Mouse (Mus musculus) liver, embryonic 16.5 days (tissue): ENCODE measurements at regions not wholly inside any gene's neighbourhood (a gene's known extent, or its start where the extent isn't known, plus 50 kb on each side); places are given as distances from the start of the nearest gene placed in this dataset.

Experiments used
- ATAC-seq: fragments of 200-750 bp; cut with Nextera tagmentation; 2 replicates; pipeline ENCODE4 v1.8.0; 2017; ENCODE audit warnings: low read depth, mild to moderate bottlenecking, moderate number of reproducible peaks, moderate library complexity
- H3K27ac ChIP-seq: fragments of 300-500 bp; sonication (generic); 2 replicates; pipeline ENCODE4 v1.5.1; 2014; ENCODE audit warnings: mild to moderate bottlenecking, low read length
- H3K27me3 ChIP-seq: fragments of 300-500 bp; sonication (generic); 2 replicates; pipeline ENCODE4 v1.6.1; 2014; ENCODE audit warnings: low read depth, low read length, mixed read lengths; ENCODE audit not compliant: control insufficient read depth, insufficient read depth
- H3K36me3 ChIP-seq: fragments of 300-500 bp; sonication (generic); 2 replicates; pipeline ENCODE4 v1.6.1; 2014; ENCODE audit warnings: mild to moderate bottlenecking; ENCODE audit not compliant: control insufficient read depth, insufficient read depth
- H3K4me1 ChIP-seq: fragments of 300-500 bp; sonication (generic); 2 replicates; pipeline ENCODE4 v1.6.1; 2014; ENCODE audit warnings: low read depth, low read length, mixed read lengths; ENCODE audit not compliant: control insufficient read depth
- H3K4me2 ChIP-seq: fragments of 300-500 bp; sonication (generic); 2 replicates; pipeline ENCODE4 v1.6.1; 2014; ENCODE audit warnings: low read depth, low read length, mixed read lengths
- H3K4me3 ChIP-seq: fragments of 300-500 bp; sonication (generic); 2 replicates; pipeline ENCODE4 v1.5.1; 2014; ENCODE audit warnings: low read depth, mild to moderate bottlenecking, low read length
- H3K9ac ChIP-seq: fragments of 300-500 bp; sonication (generic); 2 replicates; pipeline ENCODE4 v1.6.1; 2014; ENCODE audit warnings: low read depth, low read length
- H3K9me3 ChIP-seq: fragments of 300-500 bp; sonication (generic); replicated peaks from 2 replicates; pipeline ENCODE4 v1.6.1; 2016; ENCODE audit warnings: low read length; ENCODE audit not compliant: control insufficient read depth
- WGBS: fragments of 180-500 bp; shearing (Covaris S2); extraction: QIAGEN DNeasy Blood & Tissue Kit; methylation state at CpG from one replicate; pipeline ENCODE4 v1.1.7; 2014; ENCODE audit not compliant: insufficient replicate concordance; 5-methylcytosine and 5-hydroxymethylcytosine counted together

DNA sequence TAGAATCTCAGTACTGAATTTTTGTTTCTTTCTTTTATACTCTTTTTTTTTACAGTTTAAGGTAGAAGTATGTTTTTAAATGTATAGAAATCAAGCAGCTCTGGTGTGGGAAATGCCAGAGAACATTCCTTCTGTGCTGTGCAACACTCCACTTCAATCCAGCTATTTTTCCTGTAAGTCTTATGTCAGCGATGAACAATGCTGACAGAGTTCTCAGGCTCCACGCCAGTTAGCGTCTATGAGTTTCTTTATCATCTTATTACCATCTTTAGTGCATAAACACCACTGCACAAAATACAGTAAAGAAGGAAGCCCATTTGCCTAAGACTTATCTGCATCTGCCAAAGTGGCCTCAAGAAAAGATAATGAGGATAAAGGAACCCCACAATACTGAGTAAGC, 223.0 kb upstream of the Rsrc1 start:
- Histone ChIP-seq H3K4me3 (no peak overlapping the region), H3K4me1 (no peaks in the 10 kb centered on the region), H3K36me3 (no peaks in the 10 kb centered on the region), H3K9ac (no peak overlapping the region), H3K9me3 (no peaks in the 10 kb centered on the region), H3K4me2 (no peak overlapping the region), H3K27me3 (no peaks in the 10 kb centered on the region), H3K27ac (no peak overlapping the region)
- no peak for ATAC-seq
- 45% methylated on average over 3 of the region's 3 CpGs for WGBS

- H3K9me3 ChIP-seq = no peaks in the 10 kb centered on the region
- no peak for ATAC-seq
- H3K27ac ChIP-seq = no peak overlapping the region
- no peak overlapping the region for H3K4me2 ChIP-seq
- no peaks in the 10 kb centered on the region for H3K36me3 ChIP-seq
- no peaks in the 10 kb centered on the region for H3K4me1 ChIP-seq
- H3K27me3 ChIP-seq = no peaks in the 10 kb centered on the region
- 67% methylated on average over 4 of the region's 4 CpGs for WGBS
- H3K9ac ChIP-seq = no peak overlapping the region
- no peak overlapping the region for H3K4me3 ChIP-seq
Observed at GRCm38 (mm10) chr3:66759841-66760240, 221.3 kb upstream of the Rsrc1 start.

DNA sequence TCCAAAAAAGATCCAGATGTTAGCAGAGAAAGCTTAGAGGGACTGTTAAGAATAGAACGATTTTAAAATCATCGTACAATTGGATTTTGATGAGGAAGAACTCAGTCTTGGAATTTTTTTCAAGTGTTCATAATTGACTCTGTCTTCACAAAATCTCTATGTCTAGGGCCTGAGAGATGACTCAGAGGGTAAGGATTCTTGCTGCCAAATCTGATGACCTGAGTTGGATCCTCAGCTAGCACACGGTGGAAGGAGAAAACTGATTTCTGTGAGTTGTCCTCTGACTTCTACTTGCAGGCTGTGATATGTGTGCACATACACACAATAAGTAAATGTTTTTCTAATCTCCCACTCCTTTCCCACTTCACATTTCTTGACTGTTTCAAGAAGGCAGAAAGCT, 218.7 kb upstream of the Rsrc1 start:
- H3K36me3 ChIP-seq = no peaks in the 10 kb centered on the region
- WGBS = 67% methylated on average over 3 of the region's 3 CpGs
- no peaks in the 10 kb centered on the region for H3K27me3 ChIP-seq
- no peak overlapping the region for H3K4me2 ChIP-seq
- no peaks in the 10 kb centered on the region for H3K4me1 ChIP-seq
- H3K4me3 ChIP-seq = no peak overlapping the region
- H3K27ac ChIP-seq = no peak overlapping the region
- ATAC-seq = no peak
- H3K9me3 ChIP-seq = no peaks in the 10 kb centered on the region
- H3K9ac ChIP-seq = no peak overlapping the region

DNA sequence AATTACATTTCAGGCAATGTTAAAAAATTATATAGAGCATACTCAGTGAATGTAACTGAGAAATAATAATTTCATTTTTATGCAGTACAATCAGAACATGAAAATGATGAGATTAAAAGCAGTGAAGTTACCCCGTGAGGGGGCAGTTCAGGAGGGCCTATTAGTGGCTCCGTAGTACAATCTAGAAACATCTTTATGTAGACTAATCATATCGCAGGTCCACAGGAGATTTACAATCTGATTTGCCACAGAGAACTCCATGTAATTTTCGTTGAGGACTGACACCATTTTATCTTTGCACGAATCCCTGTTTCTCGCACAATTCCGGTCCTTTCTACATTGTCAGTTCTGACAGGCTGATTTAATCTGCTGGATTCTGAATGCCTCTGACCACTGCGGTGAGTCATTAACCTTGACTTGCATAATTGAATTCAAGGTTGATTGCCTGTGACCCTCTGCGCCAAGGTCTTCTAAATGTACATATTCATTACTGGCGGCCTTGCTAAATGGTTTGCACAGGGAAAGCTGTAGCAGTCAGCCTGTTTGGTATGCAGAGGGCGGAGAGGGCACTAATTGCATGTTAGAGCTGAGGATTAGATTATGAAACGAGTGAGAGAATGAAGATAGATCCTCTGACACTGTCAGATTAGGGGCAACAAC, 183.7 kb upstream of the Rsrc1 start:
- no peaks in the 10 kb centered on the region for H3K4me1 ChIP-seq
- H3K4me2 ChIP-seq = no peak overlapping the region
- no peaks in the 10 kb centered on the region for H3K36me3 ChIP-seq
- ATAC-seq = no peak
- H3K27me3 ChIP-seq = no peaks in the 10 kb centered on the region
- no peak overlapping the region for H3K27ac ChIP-seq
- WGBS = 63% methylated on average over 12 of the region's 12 CpGs
- no peak overlapping the region for H3K4me3 ChIP-seq
- no peak overlapping the region for H3K9ac ChIP-seq
- no peaks in the 10 kb centered on the region for H3K9me3 ChIP-seq

- Histone ChIP-seq H3K4me3 (no peak overlapping the region), H3K27me3 (no peaks in the 10 kb centered on the region), H3K9me3 (no peaks in the 10 kb centered on the region), H3K4me2 (no peak overlapping the region), H3K9ac (no peak overlapping the region), H3K4me1 (no peaks in the 10 kb centered on the region), H3K36me3 (no peaks in the 10 kb centered on the region), H3K27ac (no peak overlapping the region)
- no peak for ATAC-seq
- 53% methylated on average over 5 of the region's 5 CpGs for WGBS
Observed at GRCm38 (mm10) chr3:66798292-66798691, 182.9 kb upstream of the Rsrc1 start.

- H3K9ac ChIP-seq = no peak overlapping the region
- no peak overlapping the region for H3K27ac ChIP-seq
- no peaks in the 10 kb centered on the region for H3K27me3 ChIP-seq
- H3K36me3 ChIP-seq = no peaks in the 10 kb centered on the region
- no peak for ATAC-seq
- WGBS = 87% methylated on average over 5 of the region's 5 CpGs
- no peak overlapping the region for H3K4me2 ChIP-seq
- no peaks in the 10 kb centered on the region for H3K4me1 ChIP-seq
- no peaks in the 10 kb centered on the region for H3K9me3 ChIP-seq
- no peak overlapping the region for H3K4me3 ChIP-seq
Observed at GRCm38 (mm10) chr3:66802538-66802937, 178.7 kb upstream of the Rsrc1 start.

GRCm38 (mm10) chr3:66806176-66806575, 175.0 kb upstream of the Rsrc1 start:
- H3K4me3 ChIP-seq = no peak overlapping the region
- no peak overlapping the region for H3K9ac ChIP-seq
- WGBS = 0% methylated on average over 1 of the region's 1 CpGs
- no peaks in the 10 kb centered on the region for H3K9me3 ChIP-seq
- no peaks in the 10 kb centered on the region for H3K4me1 ChIP-seq
- no peak overlapping the region for H3K4me2 ChIP-seq
- H3K36me3 ChIP-seq = no peaks in the 10 kb centered on the region
- no peak overlapping the region for H3K27ac ChIP-seq
- no peaks in the 10 kb centered on the region for H3K27me3 ChIP-seq
- ATAC-seq = no peak

DNA sequence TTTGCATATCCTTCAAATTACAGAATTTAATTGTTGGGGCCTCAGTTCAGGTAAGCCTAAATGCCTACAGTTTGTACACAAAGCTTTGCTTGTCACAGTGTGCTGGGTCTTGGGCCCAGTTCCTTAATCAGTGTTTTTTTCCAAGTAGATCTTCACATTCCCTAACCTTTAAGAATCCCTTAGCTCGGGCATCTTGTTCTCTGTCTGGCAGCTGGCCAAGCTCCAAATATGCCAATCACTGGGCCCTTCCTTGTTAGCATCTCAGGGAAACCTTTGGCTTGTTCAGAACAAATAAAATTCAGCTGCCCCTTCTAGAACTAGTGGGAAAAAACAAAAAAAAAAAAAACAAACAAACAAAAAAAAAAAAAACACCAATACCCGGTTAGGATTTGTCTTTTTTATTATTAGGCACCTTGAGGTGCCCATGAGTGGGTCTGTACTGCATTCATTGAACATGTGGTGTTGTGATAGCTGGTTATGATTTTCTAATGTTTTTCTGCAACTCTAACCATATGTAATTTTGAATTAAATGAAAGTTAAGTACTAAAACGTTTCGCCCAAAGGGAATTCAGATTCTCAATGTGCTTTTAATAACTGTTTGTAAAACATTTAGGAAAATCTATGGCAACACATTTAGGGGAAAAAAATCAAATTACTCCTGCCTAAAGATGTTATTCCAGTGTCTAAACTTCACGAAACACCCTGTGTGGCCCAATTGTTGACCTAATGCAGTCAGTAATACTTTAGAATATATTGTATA, 168.3 kb upstream of the Rsrc1 start:
- Histone ChIP-seq H3K27me3 (no peaks in the 10 kb centered on the region), H3K9ac (no peak overlapping the region), H3K36me3 (no peaks in the 10 kb centered on the region), H3K4me2 (no peak overlapping the region), H3K9me3 (no peaks in the 10 kb centered on the region), H3K4me1 (no peaks in the 10 kb centered on the region), H3K4me3 (no peak overlapping the region), H3K27ac (no peak overlapping the region)
- 55% methylated on average over 5 of the region's 5 CpGs for WGBS
- ATAC-seq = no peak

- H3K27me3 ChIP-seq = no peaks in the 10 kb centered on the region
- ATAC-seq = no peak
- H3K4me2 ChIP-seq = no peak overlapping the region
- H3K9ac ChIP-seq = no peak overlapping the region
- H3K4me1 ChIP-seq = no peaks in the 10 kb centered on the region
- no peaks in the 10 kb centered on the region for H3K36me3 ChIP-seq
- no peaks in the 10 kb centered on the region for H3K9me3 ChIP-seq
- no peak overlapping the region for H3K4me3 ChIP-seq
- 61% methylated on average over 3 of the region's 3 CpGs for WGBS
- no peak overlapping the region for H3K27ac ChIP-seq
Observed at GRCm38 (mm10) chr3:66825761-66826160, 155.4 kb upstream of the Rsrc1 start.
